In the genomic region with DNA sequence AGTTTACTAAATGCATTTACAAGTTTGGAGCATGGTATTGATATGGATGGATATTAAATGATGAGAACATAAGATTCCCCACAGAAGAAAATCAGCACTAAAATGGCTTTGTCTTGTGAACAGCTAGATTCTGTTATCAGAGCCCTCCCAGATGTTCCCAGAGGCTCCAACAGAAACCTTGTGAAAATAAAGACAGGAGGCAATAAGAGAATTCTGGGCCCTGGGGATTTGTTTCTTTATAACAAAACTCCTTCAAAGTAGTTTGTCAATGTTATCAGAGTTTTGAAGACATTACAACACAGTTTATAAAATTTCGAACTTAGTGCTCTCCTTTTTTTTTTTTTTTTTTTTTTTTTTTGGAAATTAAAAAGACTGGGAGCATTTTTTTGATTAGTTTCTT, we compare ENCODE assay signal across 16 mouse cellular contexts. TPM values are rescaled to one million over a fixed set of nuclear protein-coding genes. Genes with fewer than 3 reads are reported as not detected.
"Had no signal": no experiment of that assay in that cellular context is flagged by ENCODE, and none has a peak within 500 bp of the region (broad histone marks: within the 10 kb centered on the region; RNA-seq: fewer than 3 reads in every experiment).

No protein-coding gene starts in this region.

- H3K9ac ChIP-seq: limb, embryonic 13.5 days; liver, embryonic 12.5 days; lung, embryonic 15.5 days; midbrain, embryonic 12.5 days; neural tube, embryonic 15.5 days; stomach, embryonic 15.5 days had no signal

- H3K36me3 ChIP-seq: limb, embryonic 13.5 days; liver, embryonic 12.5 days; lung, embryonic 15.5 days; midbrain, embryonic 12.5 days; neural tube, embryonic 15.5 days; stomach, embryonic 15.5 days had no signal

- H3K4me3 ChIP-seq: limb, embryonic 13.5 days; liver, embryonic 12.5 days; lung, embryonic 15.5 days; midbrain, embryonic 12.5 days; myocyte; neural tube, embryonic 15.5 days; stomach, embryonic 15.5 days had no signal

- H3K27ac ChIP-seq: kidney, postnatal 0 days; limb, embryonic 13.5 days; liver, embryonic 12.5 days; lung, embryonic 15.5 days; midbrain, embryonic 12.5 days; neural tube, embryonic 15.5 days; stomach, embryonic 15.5 days had no signal

- H3K4me1 ChIP-seq: limb, embryonic 13.5 days; liver, embryonic 12.5 days; neural tube, embryonic 15.5 days; stomach, embryonic 15.5 days had no signal

- H3K27me3 ChIP-seq: limb, embryonic 13.5 days; liver, embryonic 12.5 days; lung, embryonic 15.5 days; midbrain, embryonic 12.5 days; neural tube, embryonic 15.5 days; stomach, embryonic 15.5 days had no signal

- H3K4me2 ChIP-seq: limb, embryonic 13.5 days; liver, embryonic 12.5 days; lung, embryonic 15.5 days; midbrain, embryonic 12.5 days; neural tube, embryonic 15.5 days; stomach, embryonic 15.5 days had no signal

- DNase-seq: kidney, adult 8-10 months; kidney, postnatal 36 days; lung, postnatal 14 days; right cerebral cortex, adult 18-20 months; right cerebral cortex, postnatal 4 days; thymus, adult 2 months; thymus, postnatal 25 days had no signal

- ATAC-seq: liver, embryonic 12.5 days had no signal

- H3K9me3 ChIP-seq: limb, embryonic 13.5 days; liver, embryonic 12.5 days; lung, embryonic 15.5 days; midbrain, embryonic 12.5 days; neural tube, embryonic 15.5 days; stomach, embryonic 15.5 days had no signal

RNA-seq across cellular contexts. Expression of a gene that starts 56.8 kb away (rescaled TPM):
- total RNA-seq: megakaryocyte-erythroid progenitor cell, adult 5-6 weeks had no signal
